Mouse (Mus musculus): ENCODE data around the gene Olfr1110. TPM values are rescaled to one million over a fixed set of nuclear protein-coding genes. Genes with fewer than 3 reads are reported as not detected.
"Not testable (repeated sequence)": the region's sequence is repeated elsewhere in the genome, so short reads cannot be mapped to it uniquely, and the experiment has no call there.

Olfr1110 gene
- polyA plus RNA-seq (2011; ENCODE audit: insufficient read length, low read depth, missing spikeins): not detected in 2 replicates

DNA sequence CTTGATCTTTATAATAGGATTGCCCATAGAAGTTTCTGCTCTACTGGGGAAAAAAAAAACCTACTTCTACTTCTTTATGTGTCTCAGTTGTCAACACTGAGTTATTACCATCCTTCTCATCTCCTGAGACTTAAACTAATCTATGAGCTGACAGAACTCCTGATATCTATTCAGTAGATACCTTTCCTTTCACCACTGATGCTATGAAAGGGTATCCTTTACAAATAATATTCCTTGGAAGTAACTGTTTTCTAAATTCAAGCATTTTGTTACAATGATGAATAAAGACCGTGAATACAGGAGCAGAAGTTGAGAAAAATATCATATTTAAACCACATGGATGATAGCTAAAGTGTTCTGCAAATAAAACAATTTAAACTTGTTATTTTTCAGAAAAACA, at the start of gene Olfr1110:
Gene Olfr1110 (minus strand): TSS at position 101 of the 400 bp plus-strand sequence.
- H3K4me1 ChIP-seq (ENCODE audit: control insufficient read depth, insufficient read depth, low read length): no peaks in the 10 kb centered on the region
- H3K4me3 ChIP-seq (ENCODE audit: insufficient read depth, low read length): no peak within 1 kb of the TSS
- H3K27ac ChIP-seq (ENCODE audit: insufficient read depth, low read length): no peak within 1 kb of the TSS
- TF ChIP-seq POLR2A (IDR thresholded peaks at IDR 0.05; ENCODE audit: low read depth, low read length): no peak
- no peak for TF ChIP-seq CTCF (IDR thresholded peaks at IDR 0.05; ENCODE audit: borderline replicate concordance, insufficient read depth, low read length)

DNA sequence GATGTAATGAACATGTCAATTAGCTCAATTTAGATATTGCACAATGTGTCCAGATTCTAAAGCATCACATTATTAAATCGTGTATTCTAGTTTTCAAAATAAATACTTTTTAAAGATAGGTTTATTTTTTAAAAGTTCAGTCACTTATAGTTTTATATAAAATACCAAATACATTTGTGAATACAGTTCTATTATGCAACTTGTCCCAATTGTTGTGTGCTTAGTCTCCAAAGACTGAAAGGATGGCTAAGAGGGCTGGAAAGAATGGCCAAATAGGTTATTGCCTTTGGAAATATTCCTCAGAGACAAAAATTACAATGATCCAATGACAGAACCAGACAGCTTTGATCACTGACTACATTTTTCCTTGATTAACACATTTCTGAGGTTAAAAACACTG, 47.4 kb upstream of the Olfr1110 start, which contains the start of gene Olfr1112:
Gene Olfr1112 (plus strand): TSS at position 301 of the 400 bp plus-strand sequence.
- TF ChIP-seq CTCF (IDR thresholded peaks at IDR 0.05; ENCODE audit: borderline replicate concordance, insufficient read depth, low read length) (no peak), POLR2A (IDR thresholded peaks at IDR 0.05; ENCODE audit: low read depth, low read length) (no peak)
- no peaks in the 10 kb centered on the region for H3K4me1 ChIP-seq (ENCODE audit: control insufficient read depth, insufficient read depth, low read length)
- no peak within 1 kb of the TSS for H3K4me3 ChIP-seq (ENCODE audit: insufficient read depth, low read length)
- H3K27ac ChIP-seq (ENCODE audit: insufficient read depth, low read length): no peak within 1 kb of the TSS

DNA sequence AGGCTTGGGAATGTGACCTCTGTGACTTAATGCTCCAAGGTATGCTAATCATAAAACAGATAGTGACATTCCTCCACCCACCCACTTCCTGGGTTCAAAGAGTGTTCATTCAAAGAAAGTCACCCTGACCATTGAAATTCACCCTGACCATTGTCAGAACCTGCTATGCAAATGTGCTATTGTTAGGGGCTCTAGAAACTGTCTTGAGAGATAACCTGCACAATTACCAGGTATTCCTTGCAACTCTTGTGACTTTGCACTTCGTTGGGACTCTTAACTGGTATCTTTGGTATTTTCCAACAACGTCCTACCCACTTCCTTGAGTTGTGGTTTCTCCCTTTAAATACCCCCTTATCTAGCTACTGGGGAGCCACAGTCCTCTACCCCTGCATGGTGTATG, 27.6 kb upstream of the Olfr1110 start:
- H3K27ac ChIP-seq (ENCODE audit: insufficient read depth, low read length); H3K4me1 ChIP-seq (ENCODE audit: control insufficient read depth, insufficient read depth, low read length); H3K4me3 ChIP-seq (ENCODE audit: insufficient read depth, low read length): not testable (repeated sequence)

DNA sequence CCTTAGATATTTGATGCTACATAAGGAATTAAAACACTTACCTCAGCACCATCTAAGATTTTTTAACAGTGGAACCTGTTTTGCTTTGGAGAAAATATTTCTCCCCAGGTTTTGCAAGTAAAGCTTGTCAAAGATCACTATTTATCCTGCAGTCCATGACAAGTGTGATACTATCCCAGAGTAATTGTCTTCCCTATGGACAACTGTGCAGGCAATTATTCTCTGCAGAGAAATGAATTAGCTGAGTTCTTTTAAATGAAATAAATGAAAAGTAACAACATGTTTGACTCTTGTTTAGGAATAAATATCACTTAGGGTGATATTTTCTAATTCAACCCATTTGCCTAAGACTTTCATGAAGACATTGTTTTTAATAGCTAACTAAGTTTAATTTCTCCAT, 12.4 kb upstream of the Olfr1110 start, which contains the start of gene Olfr1111:
Gene Olfr1111 (minus strand): TSS at position 101 of the 400 bp plus-strand sequence.
- H3K27ac ChIP-seq (ENCODE audit: insufficient read depth, low read length): no peak within 1 kb of the TSS
- no peaks in the 10 kb centered on the region for H3K4me1 ChIP-seq (ENCODE audit: control insufficient read depth, insufficient read depth, low read length)
- no peak within 1 kb of the TSS for H3K4me3 ChIP-seq (ENCODE audit: insufficient read depth, low read length)
- TF ChIP-seq POLR2A (IDR thresholded peaks at IDR 0.05; ENCODE audit: low read depth, low read length): no peak
- TF ChIP-seq CTCF (IDR thresholded peaks at IDR 0.05; ENCODE audit: borderline replicate concordance, insufficient read depth, low read length): no peak

DNA sequence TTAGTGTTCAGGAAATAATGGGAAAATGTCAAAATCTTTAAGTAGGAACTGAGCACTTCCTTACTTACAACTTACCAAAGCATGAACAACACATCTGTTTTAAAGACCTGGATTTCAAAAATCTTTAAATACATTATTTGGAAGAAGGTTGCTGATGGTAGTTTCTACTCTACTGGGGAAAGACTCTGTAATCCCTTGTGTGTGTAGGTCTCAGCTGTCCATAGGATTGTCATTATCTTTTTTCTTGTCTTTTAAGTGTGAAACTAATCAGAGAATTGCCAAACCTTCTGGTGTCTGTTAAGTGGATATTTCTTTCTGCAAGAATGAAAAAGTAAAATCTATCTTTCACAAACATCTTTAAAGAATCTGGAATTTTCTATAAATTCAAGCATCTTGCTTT, 25.6 kb downstream of the Olfr1110 start, which contains the start of gene Olfr259:
Gene Olfr259 (minus strand): TSS at position 101 of the 400 bp plus-strand sequence.
- Histone ChIP-seq H3K27ac (ENCODE audit: insufficient read depth, low read length) (no peak within 1 kb of the TSS), H3K4me1 (ENCODE audit: control insufficient read depth, insufficient read depth, low read length) (no peaks in the 10 kb centered on the region), H3K4me3 (ENCODE audit: insufficient read depth, low read length) (no peak within 1 kb of the TSS)
- TF ChIP-seq POLR2A (IDR thresholded peaks at IDR 0.05; ENCODE audit: low read depth, low read length) (no peak), CTCF (IDR thresholded peaks at IDR 0.05; ENCODE audit: borderline replicate concordance, insufficient read depth, low read length) (no peak)

DNA sequence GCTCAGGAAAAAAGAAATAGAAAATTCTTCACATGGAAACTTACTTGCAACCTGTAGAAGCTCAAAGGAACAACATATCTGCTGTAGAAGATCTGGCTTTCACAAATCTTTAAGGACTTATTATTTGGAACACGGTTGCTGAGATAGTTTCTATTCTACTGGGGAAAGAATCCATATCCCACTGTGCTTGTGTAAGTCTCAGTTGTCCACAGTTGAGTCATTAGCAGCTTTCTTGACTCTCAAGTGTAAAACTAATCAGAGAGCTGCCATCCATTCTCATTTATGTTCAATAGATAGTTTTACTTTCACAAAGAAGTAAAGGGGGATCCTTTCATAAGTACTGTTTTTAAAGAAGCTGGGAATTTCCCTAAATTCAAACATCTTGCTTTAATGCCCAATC, 44.2 kb downstream of the Olfr1110 start, which contains the start of gene Olfr1109:
Gene Olfr1109 (minus strand): TSS at position 101 of the 400 bp plus-strand sequence.
- Histone ChIP-seq H3K27ac (ENCODE audit: insufficient read depth, low read length) (no peak within 1 kb of the TSS), H3K4me1 (ENCODE audit: control insufficient read depth, insufficient read depth, low read length) (no peaks in the 10 kb centered on the region), H3K4me3 (ENCODE audit: insufficient read depth, low read length) (no peak within 1 kb of the TSS)
- no peak for TF ChIP-seq POLR2A (IDR thresholded peaks at IDR 0.05; ENCODE audit: low read depth, low read length)
- no peak for TF ChIP-seq CTCF (IDR thresholded peaks at IDR 0.05; ENCODE audit: borderline replicate concordance, insufficient read depth, low read length)

Other genes starting within 250 kb of the Olfr1110 start
- gene Olfr1097, start 248.1 kb downstream of the Olfr1110 start, polyA plus RNA-seq (2011; ENCODE audit: insufficient read length, low read depth, missing spikeins): not detected in 2 replicates
- gene Olfr1098, start 215.8 kb downstream of the Olfr1110 start, polyA plus RNA-seq (2011; ENCODE audit: insufficient read length, low read depth, missing spikeins): not detected in 2 replicates
- gene Olfr1099, start 179.6 kb downstream of the Olfr1110 start, polyA plus RNA-seq (2011; ENCODE audit: insufficient read length, low read depth, missing spikeins): not detected in 2 replicates
- gene Olfr1100, start 160.3 kb downstream of the Olfr1110 start, polyA plus RNA-seq (2011; ENCODE audit: insufficient read length, low read depth, missing spikeins): not detected in 2 replicates
- gene Olfr1101, start 149.1 kb downstream of the Olfr1110 start, polyA plus RNA-seq (2011; ENCODE audit: insufficient read length, low read depth, missing spikeins): not detected in 2 replicates
- gene Olfr1102, start 141.9 kb downstream of the Olfr1110 start, polyA plus RNA-seq (2011; ENCODE audit: insufficient read length, low read depth, missing spikeins): not detected in 2 replicates
- gene Olfr1104, start 113.2 kb downstream of the Olfr1110 start, polyA plus RNA-seq (2011; ENCODE audit: insufficient read length, low read depth, missing spikeins): not detected in 2 replicates
- gene Olfr1105, start 103.8 kb downstream of the Olfr1110 start, polyA plus RNA-seq (2011; ENCODE audit: insufficient read length, low read depth, missing spikeins): not detected in 2 replicates
- not detected in 2 replicates for gene Olfr1106, start 88.0 kb downstream of the Olfr1110 start, polyA plus RNA-seq (2011; ENCODE audit: insufficient read length, low read depth, missing spikeins)
- not detected in 2 replicates for gene Olfr1107, start 64.5 kb downstream of the Olfr1110 start, polyA plus RNA-seq (2011; ENCODE audit: insufficient read length, low read depth, missing spikeins)
- gene Olfr1109, start 44.3 kb downstream of the Olfr1110 start, polyA plus RNA-seq (2011; ENCODE audit: insufficient read length, low read depth, missing spikeins): not detected in 2 replicates
- not detected in 2 replicates for gene Olfr259, start 25.7 kb downstream of the Olfr1110 start, polyA plus RNA-seq (2011; ENCODE audit: insufficient read length, low read depth, missing spikeins)
- gene Olfr1111, start 12.3 kb upstream of the Olfr1110 start, polyA plus RNA-seq (2011; ENCODE audit: insufficient read length, low read depth, missing spikeins): not detected in 2 replicates
- not detected in 2 replicates for gene Olfr1112, start 47.5 kb upstream of the Olfr1110 start, polyA plus RNA-seq (2011; ENCODE audit: insufficient read length, low read depth, missing spikeins)
- gene Olfr1113, start 68.7 kb upstream of the Olfr1110 start, polyA plus RNA-seq (2011; ENCODE audit: insufficient read length, low read depth, missing spikeins): not detected in 2 replicates
- not detected in 2 replicates for gene Olfr1115, start 107.7 kb upstream of the Olfr1110 start, polyA plus RNA-seq (2011; ENCODE audit: insufficient read length, low read depth, missing spikeins)
- not detected in 2 replicates for gene Olfr1116, start 127.2 kb upstream of the Olfr1110 start, polyA plus RNA-seq (2011; ENCODE audit: insufficient read length, low read depth, missing spikeins)
- gene Olfr1118, start 167.3 kb upstream of the Olfr1110 start, polyA plus RNA-seq (2011; ENCODE audit: insufficient read length, low read depth, missing spikeins): not detected in 2 replicates
- gene Olfr1120, start 214.5 kb upstream of the Olfr1110 start, polyA plus RNA-seq (2011; ENCODE audit: insufficient read length, low read depth, missing spikeins): not detected in 2 replicates
- gene Olfr1121, start 229.6 kb upstream of the Olfr1110 start, polyA plus RNA-seq (2011; ENCODE audit: insufficient read length, low read depth, missing spikeins): not detected in 2 replicates
- gene Olfr1122, start 245.5 kb upstream of the Olfr1110 start, polyA plus RNA-seq (2011; ENCODE audit: insufficient read length, low read depth, missing spikeins): not detected in 2 replicates

Data from embryonic fibroblast, embryonic 13.5 days (primary cell).